Mouse (Mus musculus): Measurements from ENCODE around the gene Stx11. TPM values are rescaled to one million over a fixed set of nuclear protein-coding genes. Genes with fewer than 3 reads are reported as not detected.
"Not testable (repeated sequence)": the region's sequence is repeated elsewhere in the genome, so short reads cannot be mapped to it uniquely, and the experiment has no call there.

Stx11 gene
- polyA plus RNA-seq, 3 experiments from 2014 or later = 19.2 to 28.4 (median 20.6) TPM

DNA sequence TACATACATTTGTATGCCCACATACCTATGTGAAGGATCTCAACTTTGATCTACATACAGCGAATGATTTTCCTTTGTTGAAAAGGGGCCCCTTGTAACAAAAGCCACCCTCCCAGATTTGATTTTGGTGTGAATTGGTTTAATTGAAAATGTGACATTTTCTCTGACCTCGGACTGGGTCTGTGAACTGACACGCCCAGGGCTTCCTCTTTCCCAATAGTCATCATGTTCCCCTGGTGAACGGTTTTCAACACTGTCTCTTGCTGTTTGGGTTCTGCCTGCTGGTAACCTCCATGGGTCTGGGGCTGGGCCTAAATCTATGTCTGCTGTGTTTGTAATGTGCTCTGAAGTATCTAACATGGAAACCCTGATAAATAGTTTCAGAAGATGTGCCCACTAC lies 6.8 kb downstream of the Stx11 start:
- ATAC-seq = peak; percentile 7

DNA sequence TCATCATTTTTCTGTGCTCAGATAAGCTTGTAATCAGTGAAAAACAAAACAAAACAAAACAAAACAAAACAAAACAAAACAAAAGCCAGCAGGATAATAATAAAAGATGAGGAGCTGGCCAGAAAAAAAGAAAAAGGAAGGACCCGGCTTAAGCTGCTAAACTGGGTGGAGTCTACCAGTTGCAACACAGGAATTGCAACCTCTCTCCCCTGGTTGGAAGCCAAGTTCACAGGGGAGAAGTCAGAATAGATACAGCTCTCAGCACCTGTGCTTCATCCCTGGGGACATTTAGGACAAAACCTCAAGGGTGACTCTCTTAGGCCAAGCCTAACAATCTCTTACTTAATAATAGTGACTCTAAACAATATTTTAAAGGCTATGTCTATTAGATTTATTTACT lies 8.3 kb downstream of the Stx11 start:
- ATAC-seq = no peak

DNA sequence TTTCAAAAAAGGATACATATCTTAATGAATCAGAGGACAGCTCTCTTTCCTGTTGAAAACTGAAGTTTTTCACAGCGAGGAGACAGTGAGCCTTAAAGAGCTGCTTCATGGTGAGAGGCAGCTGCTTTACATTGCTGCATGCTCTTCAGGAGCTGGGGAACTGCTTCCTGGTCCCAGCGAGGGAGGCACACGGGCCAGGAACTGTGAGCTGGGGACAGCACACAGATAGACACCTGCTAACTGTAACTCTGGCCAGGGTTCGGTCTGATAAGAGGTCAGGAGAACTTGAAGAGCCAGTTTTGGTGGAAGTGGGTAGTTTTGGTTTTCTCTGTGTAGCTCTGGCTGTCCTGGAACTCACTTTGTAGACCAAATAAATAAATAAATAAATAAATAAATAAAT lies 12.7 kb downstream of the Stx11 start:
- not testable (repeated sequence) for ATAC-seq

DNA sequence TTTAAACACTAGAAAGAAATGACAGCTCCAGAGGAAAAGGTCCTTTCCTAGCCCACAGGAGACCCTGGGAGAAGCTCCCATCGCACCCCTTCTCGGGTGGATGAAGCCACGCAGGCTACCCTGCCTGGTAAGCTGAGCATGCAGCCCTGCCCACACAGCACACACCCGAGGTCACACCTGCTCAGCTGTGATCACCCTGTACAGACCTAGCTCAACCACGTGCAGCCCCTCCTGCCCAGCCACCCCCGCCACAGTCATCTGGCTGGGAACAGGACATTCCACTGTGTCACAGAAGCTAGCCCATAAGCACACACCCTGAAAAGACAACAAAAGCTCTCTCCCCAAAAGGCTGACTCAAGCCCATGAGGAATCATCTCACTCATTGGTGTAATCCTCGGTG lies 14.8 kb downstream of the Stx11 start:
- ATAC-seq = no peak

DNA sequence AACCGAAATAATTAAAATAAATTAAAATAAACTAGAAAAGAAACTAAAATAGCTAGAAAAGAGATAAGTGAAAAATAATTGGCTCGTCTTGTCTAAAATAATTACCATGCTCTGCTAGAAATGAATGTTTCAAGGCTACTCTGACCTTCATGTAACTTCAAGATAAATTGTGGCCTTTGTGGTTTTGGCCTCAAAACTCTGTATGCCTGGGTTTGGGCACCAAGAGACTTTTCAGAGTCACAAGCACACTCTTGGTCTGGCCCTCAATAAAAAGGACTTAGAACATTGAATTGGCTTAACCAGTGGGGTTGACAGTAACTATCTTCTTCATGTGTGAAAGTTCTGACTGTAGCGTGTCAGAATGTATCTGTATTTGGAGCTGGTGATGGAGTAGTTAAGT lies 16.5 kb downstream of the Stx11 start:
- no peak for ATAC-seq

DNA sequence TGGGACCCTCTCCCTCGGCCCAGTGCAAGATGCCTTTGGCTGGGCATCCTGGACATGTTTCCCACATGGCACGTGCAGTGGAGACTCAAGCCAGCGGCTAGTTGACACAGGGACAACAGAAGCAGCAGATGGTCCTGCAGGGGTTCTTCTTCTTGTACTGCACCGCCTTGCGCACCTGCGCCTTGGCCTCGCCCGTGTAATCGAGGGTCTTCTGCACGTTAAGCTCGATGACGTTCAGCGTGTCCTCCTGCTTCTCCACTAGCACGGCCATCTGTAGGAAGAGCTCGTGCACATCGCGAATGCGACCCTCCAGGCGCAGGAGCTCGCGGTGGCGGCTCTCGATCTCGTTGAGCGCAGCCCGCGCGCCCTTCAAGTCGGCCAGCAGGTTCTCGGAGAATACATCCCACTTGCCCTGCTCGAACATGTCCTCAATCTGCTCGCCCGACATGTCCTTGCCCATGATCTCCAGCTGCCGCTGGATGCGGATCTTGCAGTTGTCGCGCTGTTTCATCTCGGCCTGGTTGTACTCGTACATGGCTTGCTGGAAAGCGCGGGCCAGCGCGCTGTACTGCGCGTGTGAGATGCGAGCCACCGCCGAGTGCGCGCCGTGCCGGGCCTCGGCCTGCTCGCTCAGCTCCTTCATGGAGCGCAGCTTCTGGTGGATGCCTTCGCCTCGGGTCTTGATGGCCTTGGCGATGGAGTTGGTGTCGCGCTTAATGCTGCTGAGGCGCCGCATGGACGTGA lies 22.9 kb downstream of the Stx11 start:
- ATAC-seq = no peak

DNA sequence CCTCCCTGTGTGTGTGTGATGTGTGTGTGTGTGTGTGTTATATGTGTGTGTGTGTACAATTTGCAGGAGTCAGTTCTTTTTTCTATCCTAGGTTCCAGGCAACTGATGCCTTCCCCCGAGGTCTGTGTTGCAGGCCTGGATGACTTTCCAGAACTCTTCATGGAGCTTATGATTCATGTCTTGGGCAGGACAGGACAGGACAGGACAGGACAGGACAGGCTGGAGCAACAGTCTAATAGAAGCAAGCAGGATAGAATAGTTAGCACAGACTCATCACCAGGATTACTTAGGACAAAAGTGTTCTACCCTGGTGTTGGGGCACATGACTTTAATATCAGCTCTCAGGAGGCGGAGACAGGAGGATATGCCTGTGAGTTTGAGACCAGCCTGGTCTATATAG lies 25.3 kb downstream of the Stx11 start:
- ATAC-seq = no peak

DNA sequence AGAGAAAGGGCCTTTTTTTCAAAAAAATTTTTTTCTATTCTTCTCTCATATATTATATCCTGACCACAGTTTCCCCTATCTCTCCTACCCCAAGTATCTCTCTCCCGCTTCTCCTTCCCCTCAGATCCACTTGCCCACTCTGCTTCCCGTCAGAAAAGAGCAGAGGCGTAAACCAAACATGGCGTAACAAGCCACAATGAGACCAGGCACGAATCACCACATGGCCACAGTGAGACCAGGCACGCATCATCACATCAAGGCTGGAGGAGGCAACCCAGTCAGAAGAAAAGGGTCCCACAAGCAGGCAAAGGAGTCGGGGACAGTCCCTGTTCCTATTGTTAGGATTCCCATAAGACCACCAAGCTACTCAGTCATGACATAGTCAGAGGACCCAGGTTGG lies 28.0 kb downstream of the Stx11 start:
- no peak for ATAC-seq

DNA sequence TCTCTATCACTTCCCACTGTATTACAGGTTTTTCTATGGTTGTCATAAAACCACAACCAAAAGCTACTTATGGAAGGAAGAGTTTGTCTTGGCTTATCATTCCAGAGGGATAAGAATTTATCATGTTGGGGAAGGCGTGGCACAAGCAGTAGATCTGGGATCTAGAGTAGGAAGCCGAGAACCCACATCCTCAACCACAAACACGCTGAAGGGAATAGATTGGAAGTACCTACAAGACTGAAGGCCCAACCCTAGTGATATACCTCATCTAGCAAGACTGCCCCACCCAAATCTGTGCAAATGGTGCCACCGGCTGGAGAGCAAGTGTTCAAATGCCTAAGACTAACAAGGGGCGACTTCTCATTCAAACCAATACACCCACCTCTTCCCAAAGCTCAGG lies 28.5 kb downstream of the Stx11 start:
- no peak for ATAC-seq

DNA sequence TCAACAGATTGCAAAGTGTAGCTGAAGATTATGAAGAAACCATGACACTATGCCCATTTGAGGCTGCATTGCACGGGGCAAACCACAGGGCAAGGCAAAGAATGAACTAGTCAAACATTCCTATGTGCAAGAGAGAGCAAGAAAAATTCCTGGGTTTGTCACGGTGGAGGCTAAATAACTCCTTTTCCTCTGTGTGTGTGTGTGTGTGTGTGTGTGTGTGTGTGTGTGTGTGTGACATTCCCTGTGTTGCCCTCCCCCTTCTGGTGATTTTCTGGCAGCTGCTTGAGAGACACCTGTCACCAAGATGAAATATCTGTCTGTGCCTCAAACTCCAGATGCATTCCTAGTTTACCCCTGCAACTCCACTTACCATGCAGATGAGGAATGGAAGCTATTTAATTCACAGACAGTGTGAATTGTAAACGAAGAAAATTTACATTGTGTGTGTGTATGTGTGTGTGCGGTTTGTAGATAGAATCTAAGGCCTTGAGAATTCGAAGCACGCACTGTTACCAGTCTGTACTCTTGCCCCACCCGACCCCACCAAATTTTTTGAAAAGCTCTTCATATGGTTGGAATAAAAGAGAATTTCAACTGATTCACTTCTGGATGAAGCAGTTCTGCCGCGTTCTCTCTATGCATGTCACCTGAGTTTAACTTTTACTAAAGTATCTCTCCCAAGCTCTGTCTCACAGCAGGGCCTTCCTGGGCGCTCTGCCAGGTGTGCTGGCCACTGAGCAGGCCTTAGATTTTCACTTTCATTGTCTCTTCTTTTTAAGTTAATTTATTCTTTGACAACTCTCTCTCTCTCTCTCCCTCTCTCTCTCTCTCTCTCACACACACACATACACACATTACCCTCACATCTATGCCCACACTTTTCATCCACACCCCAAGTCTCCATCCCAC lies 32.4 kb downstream of the Stx11 start:
- no peak for ATAC-seq

DNA sequence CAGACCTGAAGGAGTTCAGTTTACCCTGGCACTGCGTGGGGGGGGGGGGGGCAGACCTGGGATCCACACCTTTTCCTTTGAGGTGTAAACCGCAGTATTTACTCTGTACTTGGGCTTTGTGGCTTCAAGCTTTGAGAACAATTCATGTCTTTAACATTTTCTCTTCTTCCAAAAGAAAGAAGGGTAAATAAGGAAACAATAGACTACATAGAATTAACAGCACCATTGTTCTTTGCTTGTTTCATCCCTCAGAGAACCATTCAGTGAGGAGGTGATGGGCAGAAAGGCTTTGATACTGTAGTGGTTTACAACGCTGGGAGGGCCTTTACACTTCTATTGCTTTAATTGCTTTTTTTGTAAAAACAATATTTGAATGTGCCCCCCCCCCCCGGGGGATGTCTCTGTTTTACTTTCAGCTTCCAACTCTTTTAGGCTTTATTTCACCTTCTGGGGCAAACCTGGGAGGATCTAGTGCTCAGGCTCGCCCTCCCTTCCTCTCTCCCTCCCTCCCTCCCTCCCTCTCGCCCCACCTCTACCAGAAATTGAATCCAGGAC lies 33.7 kb downstream of the Stx11 start:
- ATAC-seq = no peak

DNA sequence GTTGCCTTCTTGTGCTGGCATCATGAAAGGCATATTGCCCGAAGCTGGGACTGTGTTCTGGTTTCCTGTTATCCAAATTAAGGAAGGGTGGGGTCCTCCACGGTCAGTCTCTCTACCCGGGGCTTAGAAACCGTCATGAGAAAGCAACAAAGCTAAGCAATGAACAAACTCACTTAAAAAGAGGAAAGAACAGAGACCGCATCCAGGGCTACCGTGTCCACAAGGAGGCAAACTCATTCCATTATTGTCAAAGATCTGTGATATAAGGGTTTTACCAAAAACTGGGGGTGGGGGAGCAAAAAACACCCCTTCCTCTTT lies 34.3 kb downstream of the Stx11 start:
- no peak for ATAC-seq

DNA sequence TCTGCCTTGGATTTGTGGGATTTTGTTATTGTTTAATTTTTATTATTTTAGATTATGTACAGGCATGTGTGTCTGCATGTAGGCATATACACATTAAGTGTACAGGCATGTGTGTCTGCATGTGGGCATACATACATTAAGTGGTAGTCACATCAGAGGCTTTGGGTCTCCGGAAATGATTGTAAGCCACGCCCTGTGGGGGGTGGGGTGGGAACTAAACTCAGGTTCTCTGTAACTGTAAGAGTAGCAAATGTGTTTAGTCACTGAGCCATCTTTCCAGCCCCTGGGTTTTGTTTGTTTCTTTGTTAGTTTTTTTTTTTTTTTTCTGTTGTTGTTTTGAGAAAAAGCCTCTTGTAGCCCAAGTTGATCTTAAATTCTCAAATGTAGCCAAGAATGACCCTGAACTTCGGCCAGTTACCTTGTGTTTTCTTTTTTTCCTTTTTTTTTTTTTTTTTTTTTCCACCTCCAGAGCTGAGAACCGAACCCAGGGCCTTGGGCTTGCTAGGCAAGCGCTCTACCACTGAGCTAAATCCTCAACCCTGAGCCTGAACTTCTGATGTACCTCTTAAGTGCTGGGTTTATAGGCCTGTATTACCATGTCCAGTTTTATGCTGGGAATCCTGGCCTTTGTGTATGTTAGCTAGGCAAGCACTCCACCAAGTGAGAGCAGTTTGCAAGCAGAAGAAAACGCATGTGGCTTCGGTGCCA lies 34.8 kb downstream of the Stx11 start:
- peak; percentile 65 for ATAC-seq

DNA sequence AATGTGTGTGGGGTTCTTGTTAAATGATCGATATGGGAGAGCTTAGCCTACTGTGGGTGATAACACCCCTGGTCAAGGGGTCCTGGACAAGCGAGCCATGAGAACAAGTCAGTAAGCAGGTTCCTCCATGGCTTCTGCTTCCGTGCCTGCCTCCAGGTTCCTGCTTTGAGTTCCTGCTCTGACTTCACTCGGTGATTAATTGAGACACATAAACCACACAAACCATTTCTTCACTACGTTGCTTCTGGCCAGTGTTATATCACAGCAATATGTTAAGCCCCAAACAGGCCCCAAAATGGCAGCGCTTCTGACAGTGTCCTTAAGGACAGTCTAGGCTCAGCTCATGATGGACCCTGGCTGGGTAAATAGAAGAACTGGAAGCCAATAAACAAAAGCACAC lies 35.9 kb downstream of the Stx11 start:
- no peak for ATAC-seq

DNA sequence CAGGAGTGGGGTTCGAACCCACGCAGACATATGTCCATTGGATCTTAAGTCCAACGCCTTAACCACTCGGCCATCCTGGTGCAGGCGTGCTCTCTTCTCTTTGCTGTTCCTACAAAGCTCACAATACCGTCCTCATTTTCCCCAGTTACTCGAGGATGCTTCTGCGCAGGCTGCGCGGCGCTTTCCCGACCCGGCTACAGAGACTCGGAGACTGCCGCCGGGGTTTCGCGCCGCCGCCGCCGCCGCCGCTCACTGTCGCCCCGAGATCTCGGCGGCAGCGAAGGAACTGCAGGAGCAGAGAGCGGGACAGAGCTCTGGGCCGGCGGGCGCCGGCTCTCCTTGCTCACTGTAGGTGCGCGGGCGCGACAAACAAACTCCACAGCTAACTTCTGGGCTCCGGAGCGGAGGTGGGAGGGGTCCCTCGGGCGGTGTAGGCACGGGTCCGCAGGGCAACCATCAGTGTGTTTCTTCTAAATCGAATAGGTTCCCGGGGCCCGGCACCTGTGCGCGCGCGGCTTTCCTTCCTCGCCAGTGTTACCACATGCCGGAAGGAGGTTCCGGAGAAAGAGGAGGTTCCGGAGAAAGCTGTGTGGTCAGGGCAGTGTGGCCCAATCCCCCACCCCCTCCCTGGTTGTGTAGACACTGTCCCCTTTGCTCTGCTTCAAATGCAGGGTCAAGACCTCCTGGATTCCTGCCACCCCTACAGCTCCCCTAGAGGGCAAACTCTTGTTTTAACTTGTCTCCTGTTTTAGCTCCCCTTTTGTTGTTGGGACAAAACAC lies 41.3 kb downstream of the Stx11 start:
- peak; percentile 61 for ATAC-seq

DNA sequence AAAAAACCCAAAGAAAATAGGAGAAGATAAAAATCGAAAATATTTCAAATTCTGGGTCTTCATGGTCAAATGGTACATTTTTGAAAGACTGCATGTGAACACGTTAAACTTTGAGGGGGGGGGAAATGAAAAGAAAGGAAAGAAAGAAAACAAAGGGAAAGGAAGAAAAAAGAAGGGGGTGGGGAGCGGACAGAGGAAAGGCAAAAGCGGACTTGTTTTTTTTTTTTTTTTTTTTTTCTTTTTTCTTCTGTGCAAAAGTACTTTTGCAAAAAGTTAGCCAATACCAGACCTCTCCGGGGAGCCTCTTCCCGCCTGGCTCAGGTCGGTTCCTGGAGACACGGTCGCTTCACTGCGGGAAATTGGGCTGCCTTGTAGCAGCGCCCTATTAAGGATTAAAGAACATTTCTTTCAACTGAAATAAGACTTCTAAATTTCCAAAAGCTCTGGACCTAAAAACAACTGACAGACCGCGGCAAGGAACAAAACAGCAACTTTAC lies 42.0 kb downstream of the Stx11 start:
- peak; percentile 10 for ATAC-seq

DNA sequence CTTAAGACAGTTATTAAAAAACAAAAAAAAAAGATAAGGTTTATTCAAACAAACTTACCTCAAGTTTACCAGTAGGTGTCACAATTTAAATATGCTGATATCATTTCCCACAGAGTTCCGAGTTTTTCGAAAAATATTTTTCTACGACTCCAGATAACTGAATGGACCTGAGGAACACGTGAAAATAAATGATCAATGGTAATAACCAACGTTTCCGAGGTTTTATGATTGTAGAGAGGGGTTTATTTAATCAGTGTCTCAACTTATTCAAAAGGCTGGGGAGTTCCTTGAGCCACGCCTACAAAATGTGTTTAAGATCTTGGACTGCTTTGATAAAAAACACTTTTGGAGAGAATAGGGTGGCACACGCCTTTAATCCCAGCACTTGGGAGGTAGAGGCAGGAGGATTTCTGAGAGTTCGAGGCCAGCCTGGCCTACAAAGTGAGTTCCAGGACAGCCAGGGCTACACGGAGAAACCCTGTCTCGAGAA lies 42.5 kb downstream of the Stx11 start:
- peak; percentile 51 for ATAC-seq

DNA sequence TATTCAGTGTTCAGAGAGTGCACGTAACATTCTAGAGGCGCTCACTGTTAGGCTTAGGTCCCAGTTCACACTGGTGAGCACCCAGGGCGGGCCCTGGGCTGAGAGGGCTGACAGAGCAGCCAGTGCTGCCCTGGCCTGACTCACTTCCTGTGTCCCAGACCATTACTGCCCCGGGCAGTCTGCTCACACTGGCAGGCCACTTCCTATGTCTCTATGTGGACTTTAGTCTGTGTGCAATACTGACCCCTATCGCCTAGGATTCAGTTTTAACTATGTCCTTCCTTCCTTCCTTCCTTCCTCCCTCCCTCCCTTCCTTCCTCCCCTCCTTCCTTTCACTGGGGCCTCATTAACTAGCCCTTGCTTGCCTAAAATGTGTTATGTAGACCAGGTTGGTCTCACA lies 44.8 kb downstream of the Stx11 start:
- ATAC-seq = no peak

DNA sequence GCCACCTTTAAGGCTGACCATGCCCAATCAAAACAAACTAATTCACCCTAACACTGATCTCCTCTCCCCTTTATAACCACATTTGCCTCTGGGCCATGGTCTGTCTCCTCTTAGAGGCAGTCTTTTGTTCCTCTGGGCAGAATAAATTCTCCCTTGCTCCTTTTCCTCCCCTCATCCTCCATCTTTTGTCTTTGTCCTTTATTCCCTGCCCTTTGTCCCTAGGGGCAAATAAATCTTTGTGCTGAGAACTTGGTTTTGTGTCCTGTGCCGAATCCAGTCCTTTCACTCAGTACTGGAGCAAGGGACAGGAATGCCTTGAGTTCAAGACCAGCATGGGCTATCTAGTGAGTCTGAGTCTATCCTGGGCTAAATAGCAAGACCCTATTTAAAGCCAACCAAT lies 46.5 kb downstream of the Stx11 start:
- ATAC-seq = no peak

DNA sequence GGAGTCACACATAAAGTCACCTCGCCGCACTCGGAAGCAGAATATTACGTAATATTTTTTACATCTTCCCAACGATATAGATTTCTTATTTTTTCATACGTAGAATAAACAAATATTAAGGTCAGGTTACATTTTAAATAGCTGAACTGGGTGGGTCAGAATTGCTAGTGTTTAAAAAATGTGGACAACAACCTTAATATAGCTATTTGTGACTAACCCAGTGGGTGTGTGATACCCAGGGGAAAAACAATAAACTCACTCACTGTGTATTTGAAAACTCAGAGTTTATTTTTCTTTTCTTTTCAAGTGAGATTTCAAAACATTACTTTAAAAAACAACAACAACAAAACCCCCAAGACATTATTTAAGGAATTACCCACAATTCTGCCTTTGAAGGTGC lies 47.7 kb downstream of the Stx11 start:
- no peak for ATAC-seq

DNA sequence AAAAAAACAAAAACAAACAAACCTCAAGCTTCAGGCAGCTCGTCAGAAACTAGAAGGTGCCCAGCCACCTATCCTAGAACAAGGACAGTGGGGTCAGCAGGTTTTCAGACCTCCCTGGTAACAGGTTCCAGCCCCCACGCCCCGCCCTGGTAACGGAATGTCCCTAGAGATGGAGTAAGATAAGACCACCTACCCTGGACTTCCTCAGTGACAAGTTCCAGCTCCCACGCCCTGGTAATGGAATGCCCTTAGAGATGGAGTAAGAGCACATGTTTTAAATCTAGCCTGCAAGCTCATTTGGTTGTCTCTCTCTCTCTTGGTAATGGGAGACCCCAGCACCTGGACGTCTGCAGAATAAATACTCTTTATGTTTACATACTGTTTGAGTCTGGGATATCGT lies 48.3 kb downstream of the Stx11 start:
- no peak for ATAC-seq

DNA sequence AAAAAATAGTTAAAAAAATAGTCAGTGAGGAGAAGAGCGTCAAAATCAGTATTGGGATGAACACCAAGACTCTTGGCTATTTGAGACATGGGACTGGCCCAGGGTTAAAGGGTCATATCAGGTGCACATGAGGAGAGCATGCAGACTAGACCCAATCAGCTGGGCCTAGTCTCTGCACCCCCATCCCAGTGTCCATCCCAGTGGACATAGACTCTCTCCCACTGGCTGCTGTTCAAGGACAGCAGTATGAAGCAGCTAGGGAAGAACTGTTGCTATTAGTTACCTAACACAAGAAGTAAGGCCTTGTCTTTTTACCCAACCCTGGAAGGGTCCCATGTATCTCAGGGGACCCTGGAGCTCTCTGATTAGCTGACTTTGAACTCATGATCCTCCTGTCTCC lies 49.9 kb downstream of the Stx11 start:
- ATAC-seq = no peak
